Mouse (Mus musculus) bone marrow, adult 2 months (tissue): ENCODE data around the gene Gm11214. TPM values are rescaled to one million over a fixed set of nuclear protein-coding genes. Genes with fewer than 3 reads are reported as not detected.

ENCODE experiments used
- H3K27ac ChIP-seq: fragments of 200-500 bp; 2 replicates; pipeline ENCODE4 v1.5.1; 2012; ENCODE audit warnings: low read depth, mild to moderate bottlenecking, control low read depth, inconsistent platforms, low read length; ENCODE audit not compliant: control insufficient read depth, poor library complexity, insufficient read depth
- H3K4me1 ChIP-seq: fragments of 200-500 bp; 2 replicates; pipeline ENCODE4 v1.6.1; 2011; ENCODE audit warnings: low read length; ENCODE audit not compliant: control insufficient read depth, insufficient read depth
- H3K4me3 ChIP-seq: fragments of 200-500 bp; replicated peaks from 2 replicates; pipeline ENCODE3; 2011; ENCODE audit warnings: mild to moderate bottlenecking, low read depth, low read length, control low read depth; ENCODE audit not compliant: control insufficient read depth
- CTCF ChIP-seq: fragments of 200-500 bp; IDR thresholded peaks from 2 replicates; pipeline ENCODE4 v1.5.1; 2011; ENCODE audit warnings: low read length, control low read depth; ENCODE audit not compliant: control insufficient read depth, insufficient read depth
- POLR2A ChIP-seq: fragments of 200-500 bp; IDR thresholded peaks from 2 replicates; pipeline ENCODE4 v1.6.1; 2011; ENCODE audit warnings: low read depth, mild to moderate bottlenecking, control low read depth, low read length, borderline replicate concordance; ENCODE audit not compliant: control insufficient read depth
- WGBS: fragments of 180-500 bp; shearing (Covaris S2); methylation state at CpG from one replicate; pipeline ENCODE4 v1.1.7; 2018; 5-methylcytosine and 5-hydroxymethylcytosine counted together
- polyA plus RNA-seq: library from polyadenylated mRNA; stranded (reverse); fragments of >200 nt; gene quantifications from 2 replicates; pipeline ENCODE4 v1.2.4, GENCODE M21; 2011; ENCODE audit warnings: low replicate concordance; ENCODE audit not compliant: missing spikeins, insufficient read depth, insufficient read length

Gm11214 gene
- polyA plus RNA-seq, 1 experiment = not detected

DNA sequence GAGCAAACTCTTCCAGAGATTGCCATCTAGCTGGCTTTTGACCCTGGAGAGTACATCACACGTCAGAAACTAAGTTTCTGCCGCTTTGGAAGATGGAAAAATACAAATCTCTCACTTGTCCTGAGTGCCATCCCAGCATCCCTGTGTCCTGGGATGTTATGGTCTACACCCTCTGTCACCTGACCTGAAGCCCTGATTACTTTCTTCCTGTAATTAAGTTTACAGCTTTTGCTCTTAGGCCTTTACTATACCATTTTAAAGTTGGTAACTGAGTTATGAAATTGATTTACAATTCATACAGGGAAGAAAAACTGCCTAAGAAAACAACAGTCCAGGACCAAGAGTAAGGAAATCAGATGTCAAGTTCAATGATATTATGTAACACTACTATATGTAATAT, 19.3 kb upstream of the Gm11214 start:
- Histone ChIP-seq H3K4me1 (peaks cover 3% of the 10 kb centered on the region; the same call in 1 of the 2 replicates), H3K4me3 (no peak overlapping the region), H3K27ac (no peak overlapping the region)
- TF ChIP-seq CTCF = no peak
- no peak for TF ChIP-seq POLR2A
- 62% methylated on average over 2 of the region's 2 CpGs for WGBS

DNA sequence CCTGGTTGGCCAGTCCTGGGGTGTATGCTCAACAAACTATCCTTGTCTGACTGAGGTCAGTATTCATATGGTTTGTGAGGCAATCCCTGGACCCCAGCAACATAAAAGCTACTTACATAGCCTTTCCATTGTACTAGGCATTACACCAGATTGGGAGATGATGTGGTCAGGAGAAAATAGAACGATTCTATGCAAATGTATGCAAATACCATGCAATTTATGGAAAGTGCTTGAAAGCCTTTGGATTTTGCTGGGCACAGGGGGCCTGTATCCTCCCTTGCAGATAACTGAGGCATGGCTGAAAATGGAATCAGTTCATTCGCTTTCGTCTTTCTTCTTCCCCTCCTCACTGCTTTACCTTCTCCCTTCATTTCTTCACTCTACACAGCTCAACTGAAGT, 18.4 kb upstream of the Gm11214 start:
- Histone ChIP-seq H3K4me3 (no peak overlapping the region), H3K4me1 (peaks cover 3% of the 10 kb centered on the region; the same call in 1 of the 2 replicates), H3K27ac (no peak overlapping the region)
- WGBS = 79% methylated on average over 3 of the region's 3 CpGs
- TF ChIP-seq POLR2A = no peak
- no peak for TF ChIP-seq CTCF

DNA sequence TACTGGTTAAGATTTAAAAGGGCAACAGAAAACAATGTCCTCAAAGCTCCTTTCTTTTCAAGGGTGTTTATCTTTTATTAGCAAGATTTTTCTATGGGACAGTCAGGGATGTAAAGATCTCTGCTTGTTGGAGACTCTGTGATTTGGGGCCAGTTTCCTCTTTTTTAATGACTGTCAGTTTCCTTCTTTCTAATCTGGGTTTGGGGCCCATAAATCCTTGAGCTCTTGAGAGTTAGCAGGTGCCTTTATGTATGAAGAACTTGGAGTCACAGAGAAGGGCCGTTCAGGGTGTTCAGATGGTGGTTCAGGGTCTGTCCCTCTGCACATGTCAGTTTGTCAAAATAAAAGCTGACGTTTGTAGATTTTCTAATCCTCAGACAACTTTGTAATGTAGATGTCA, 11.9 kb upstream of the Gm11214 start:
- WGBS = 5% methylated on average over 2 of the region's 2 CpGs
- TF ChIP-seq POLR2A = no peak
- no peak for TF ChIP-seq CTCF
- no peak overlapping the region for H3K27ac ChIP-seq
- H3K4me3 ChIP-seq = no peak overlapping the region
- H3K4me1 ChIP-seq = no peaks in the 10 kb centered on the region

DNA sequence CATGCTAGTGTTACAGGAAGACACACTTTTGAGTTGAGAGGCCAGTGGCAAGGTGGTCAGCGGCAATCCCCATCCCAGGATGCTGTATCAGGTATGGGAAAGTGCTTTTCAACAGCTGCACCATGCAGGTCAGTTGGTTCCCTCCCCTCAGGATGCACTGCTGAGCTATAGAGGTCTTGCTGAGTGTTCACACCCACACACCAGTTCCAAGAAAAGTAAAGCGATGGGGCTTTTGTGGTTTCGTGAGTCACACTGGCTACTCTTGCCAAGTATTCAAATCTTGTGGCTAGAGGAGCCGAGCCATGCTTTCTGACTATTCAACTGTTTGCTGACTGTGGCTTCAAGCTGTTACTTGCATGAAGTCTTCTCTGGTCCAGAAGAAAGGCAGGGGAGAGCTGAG, 5.1 kb upstream of the Gm11214 start:
- TF ChIP-seq CTCF = no peak
- no peak for TF ChIP-seq POLR2A
- Histone ChIP-seq H3K4me3 (no peak overlapping the region), H3K4me1 (peaks cover 2% of the 10 kb centered on the region; the same call in 1 of the 2 replicates), H3K27ac (no peak overlapping the region)
- 1% methylated on average over 4 of the region's 4 CpGs for WGBS

DNA sequence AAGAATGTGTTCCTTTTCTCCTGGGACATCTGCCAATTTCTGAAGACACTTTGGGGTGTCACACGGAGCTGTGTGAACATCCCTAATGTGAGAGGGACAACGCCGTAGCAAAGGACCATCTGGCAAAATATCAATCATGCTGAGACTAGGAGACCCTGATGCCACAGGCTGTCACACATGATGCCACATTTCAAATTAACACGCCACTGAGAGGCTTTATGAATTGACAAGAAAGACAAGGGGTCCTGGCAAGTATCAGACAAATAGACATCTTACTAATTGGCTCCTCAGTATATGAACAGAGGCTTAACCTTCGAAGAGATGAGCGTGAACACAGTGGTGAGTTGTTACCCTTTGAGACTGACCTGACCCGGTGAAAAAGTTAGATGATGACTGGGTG, 2.6 kb upstream of the Gm11214 start:
- TF ChIP-seq POLR2A (no peak), CTCF (no peak)
- Histone ChIP-seq H3K4me3 (no peak overlapping the region), H3K27ac (no peak overlapping the region), H3K4me1 (peaks cover 2% of the 10 kb centered on the region; the same call in 1 of the 2 replicates)
- 83% methylated on average over 7 of the region's 7 CpGs for WGBS

DNA sequence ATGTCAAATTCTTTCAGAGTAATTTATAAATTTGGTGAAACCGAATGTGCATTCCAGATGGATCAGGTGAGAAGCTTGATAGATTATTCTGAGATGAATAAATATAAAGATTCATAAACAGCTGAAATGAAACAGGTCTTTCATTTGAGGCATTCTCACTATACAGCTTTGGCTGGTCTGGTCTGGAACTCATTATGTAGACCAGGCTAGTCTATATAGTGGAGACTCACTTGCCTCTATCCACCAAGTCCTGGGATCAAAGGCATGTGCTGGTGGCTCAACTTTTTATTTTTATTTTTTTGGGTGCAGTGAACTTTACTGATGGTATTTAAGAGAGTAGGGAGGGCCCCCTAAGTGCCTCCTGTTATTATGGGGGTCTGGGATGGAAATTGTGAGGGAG, 1.3 kb downstream of the Gm11214 start:
- 78% methylated on average over 1 of the region's 1 CpGs for WGBS
- H3K4me3 ChIP-seq = no peak overlapping the region
- no peak overlapping the region for H3K27ac ChIP-seq
- no peaks in the 10 kb centered on the region for H3K4me1 ChIP-seq
- TF ChIP-seq POLR2A (no peak), CTCF (no peak)

DNA sequence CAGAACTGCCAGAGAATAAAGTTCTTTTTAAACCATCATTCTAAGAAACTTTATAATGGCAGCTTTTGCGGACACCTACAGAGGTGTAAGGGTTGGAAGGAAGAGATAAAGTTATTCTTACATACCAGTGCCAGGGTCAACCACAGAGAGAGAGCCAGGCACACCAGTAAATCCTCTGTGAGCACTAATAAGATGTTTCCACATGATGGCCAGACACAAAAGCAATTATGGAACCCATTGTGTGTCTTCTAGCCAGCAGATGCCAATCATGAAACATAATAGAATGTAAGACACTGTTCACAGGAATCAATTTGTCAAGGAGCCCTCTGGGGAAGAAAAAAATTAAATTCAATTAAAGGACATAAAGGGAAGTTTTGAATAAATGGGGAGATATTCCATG, 1.8 kb downstream of the Gm11214 start:
- no peaks in the 10 kb centered on the region for H3K4me1 ChIP-seq
- 48% methylated on average over 1 of the region's 1 CpGs for WGBS

DNA sequence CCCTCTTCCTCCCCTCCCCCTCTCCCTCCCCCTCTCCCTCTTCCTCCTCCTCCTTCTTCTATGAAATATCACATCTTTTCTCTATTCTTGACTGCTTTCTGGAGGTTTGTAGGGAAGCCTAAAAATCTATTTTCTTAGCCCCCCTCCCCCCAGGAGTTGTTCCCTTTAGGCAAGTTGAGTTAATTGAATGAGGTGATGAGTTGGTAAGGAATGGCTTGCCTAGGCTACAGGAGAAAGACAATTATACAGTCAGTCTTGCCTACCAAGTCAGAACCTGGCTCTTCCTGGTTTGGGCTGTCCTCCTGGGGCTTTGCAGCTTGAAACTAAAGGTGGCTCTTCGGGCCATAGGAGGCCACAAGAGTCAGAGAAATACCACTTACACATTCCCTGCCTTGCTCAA, 3.4 kb downstream of the Gm11214 start:
- 75% methylated on average over 1 of the region's 1 CpGs for WGBS
- no peak overlapping the region for H3K4me3 ChIP-seq
- TF ChIP-seq POLR2A = no peak

More for the DNA sequence above, 1.8 kb downstream of the Gm11214 start:
- H3K27ac ChIP-seq = no peak overlapping the region
- TF ChIP-seq POLR2A (no peak), CTCF (no peak)
- no peak overlapping the region for H3K4me3 ChIP-seq

DNA sequence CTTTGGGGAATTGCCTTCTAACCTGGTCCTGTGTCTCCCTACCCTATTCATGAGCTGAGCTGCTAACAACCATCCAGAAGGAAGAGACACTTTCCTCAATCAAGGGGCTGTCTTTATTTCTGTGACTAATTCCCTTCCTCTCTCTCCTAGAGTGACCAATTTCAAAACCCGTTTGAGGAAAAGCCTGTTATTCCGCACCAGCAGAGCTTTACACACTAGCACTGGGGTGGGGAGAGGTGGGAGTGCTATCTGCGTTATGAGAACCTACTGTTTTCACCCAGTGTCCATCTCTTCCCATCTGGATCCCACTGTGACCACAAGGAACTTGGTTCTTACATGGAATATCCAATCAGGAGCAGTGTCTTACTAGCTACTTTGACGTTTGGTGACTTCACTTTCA, 4.1 kb downstream of the Gm11214 start:
- Histone ChIP-seq H3K27ac (no peak overlapping the region), H3K4me1 (no peaks in the 10 kb centered on the region), H3K4me3 (no peak overlapping the region)
- 54% methylated on average over 4 of the region's 4 CpGs for WGBS
- TF ChIP-seq CTCF (no peak), POLR2A (no peak)

More for the DNA sequence above, 3.4 kb downstream of the Gm11214 start:
- Histone ChIP-seq H3K4me1 (no peaks in the 10 kb centered on the region), H3K27ac (no peak overlapping the region)
